Mouse (Mus musculus) CH12.LX (cell line): ENCODE data around the gene 2310003L06Rik. TPM values are rescaled to one million over a fixed set of nuclear protein-coding genes. Genes with fewer than 3 reads are reported as not detected.

Experiments
- DNase-seq: peaks from one replicate; pipeline ENCODE4 v3.0.0-alpha.2; 2013; ENCODE audit errors: extremely low read depth
- H3K27ac ChIP-seq: 2 replicates; pipeline ENCODE4 v1.5.1; 2012; ENCODE audit warnings: low read depth, mild to moderate bottlenecking, control low read depth, moderate library complexity; ENCODE audit not compliant: insufficient read depth
- H3K27me3 ChIP-seq: replicated peaks from 2 replicates; pipeline ENCODE3; 2012; ENCODE audit warnings: inconsistent platforms
- H3K36me3 ChIP-seq, 2 experiments: replicated peaks in 1 of 2; 2 replicates each; pipeline versions ENCODE3 to v1.6.1; 2012; ENCODE audit warnings: inconsistent platforms in 1 of 2, low read length in 1 of 2, mild to moderate bottlenecking in 1 of 2, mixed read lengths in 1 of 2, moderate library complexity in 1 of 2; ENCODE audit not compliant: control insufficient read depth in 1 of 2, insufficient read depth in 1 of 2
- H3K4me1 ChIP-seq, 2 experiments: 2 replicates each; pipeline ENCODE4 v1.6.1; 2012; ENCODE audit warnings: inconsistent platforms in 1 of 2, moderate library complexity in 1 of 2; ENCODE audit not compliant: insufficient read depth in 2 of 2, control insufficient read depth in 1 of 2
- H3K4me2 ChIP-seq: 2 replicates; pipeline ENCODE4 v1.6.1; 2012; ENCODE audit warnings: low read depth, mild to moderate bottlenecking, control low read depth; ENCODE audit not compliant: poor library complexity, insufficient read depth, severe bottlenecking
- H3K4me3 ChIP-seq, 3 experiments: fragments of 150-350 bp in 1 of 3; sonication (generic) in 1 of 3; replicated peaks in 1 of 3; 2 replicates each; pipeline versions ENCODE3 to v1.5.1; 2011 to 2012; ENCODE audit warnings: low read depth in 2 of 3, low read length in 2 of 3, mild to moderate bottlenecking in 2 of 3, moderate library complexity in 2 of 3, control low read depth in 1 of 3, improper control_type of control experiment in 1 of 3, inconsistent platforms in 1 of 3, mixed read lengths in 1 of 3; ENCODE audit not compliant: poor library complexity in 1 of 3
- H3K79me2 ChIP-seq: replicated peaks from 2 replicates; pipeline ENCODE4 v1.6.1; 2012; ENCODE audit warnings: mild to moderate bottlenecking, moderate library complexity; ENCODE audit not compliant: control insufficient read depth, poor library complexity, insufficient read depth, severe bottlenecking; ENCODE audit errors: extremely low read depth
- H3K9ac ChIP-seq: 2 replicates; pipeline ENCODE4 v1.6.1; 2012; ENCODE audit warnings: low read depth, mild to moderate bottlenecking, control low read depth, moderate library complexity; ENCODE audit not compliant: insufficient read depth
- H3K9me3 ChIP-seq: replicated peaks from 2 replicates; pipeline ENCODE3; 2012; ENCODE audit warnings: low read length, inconsistent platforms, mixed read lengths
- CHD2 ChIP-seq: IDR thresholded peaks from 2 replicates; pipeline ENCODE4 v1.6.1; 2011; ENCODE audit warnings: low read length, improper control_type of control experiment
- JUND ChIP-seq: conservative IDR thresholded peaks from 2 replicates; pipeline ENCODE4 v1.6.1; 2011; ENCODE audit warnings: low read depth, low read length, improper control_type of control experiment
- MAX ChIP-seq: IDR thresholded peaks from 2 replicates; pipeline ENCODE4 v1.6.1; 2011; ENCODE audit warnings: low read length, improper control_type of control experiment
- MAZ ChIP-seq: IDR thresholded peaks from 2 replicates; pipeline ENCODE4 v1.6.1; 2012; ENCODE audit warnings: low read depth, mild to moderate bottlenecking, inconsistent platforms, low read length, improper control_type of control experiment, moderate library complexity
- MEF2A ChIP-seq: IDR thresholded peaks from 2 replicates; pipeline ENCODE4 v1.6.1; 2014; ENCODE audit warnings: low read depth, mild to moderate bottlenecking, inconsistent platforms, low read length, improper control_type of control experiment, borderline replicate concordance
- PAX5 ChIP-seq: IDR thresholded peaks from 2 replicates; pipeline ENCODE4 v1.6.1; 2012; ENCODE audit warnings: low read length, inconsistent platforms, mixed read lengths
- POLR2A ChIP-seq: IDR thresholded peaks from 2 replicates; pipeline ENCODE4 v1.6.1; 2011; ENCODE audit warnings: low read depth, mild to moderate bottlenecking, improper control_type of control experiment, low read length
- TBP ChIP-seq: conservative IDR thresholded peaks from 2 replicates; pipeline ENCODE4 v1.6.1; 2011; ENCODE audit warnings: low read depth, low read length, improper control_type of control experiment
- TCF12 ChIP-seq: IDR thresholded peaks from 2 replicates; pipeline ENCODE4 v1.6.1; 2014; ENCODE audit warnings: low read depth, mild to moderate bottlenecking, inconsistent platforms, low read length, improper control_type of control experiment
- ZMIZ1 ChIP-seq: IDR thresholded peaks from 2 replicates; pipeline ENCODE4 v1.6.1; 2012; ENCODE audit warnings: low read depth, mild to moderate bottlenecking, inconsistent platforms, low read length, improper control_type of control experiment
- dilution Hi-C: fragments of 300-500 bp; cut with MboI; formaldehyde crosslinking; loops from 2 replicates; pipeline ENCODE4 v1.14.3; 2020; ENCODE audit warnings: low sequenced_read_pairs; ENCODE audit not compliant: extremely low pct_unique_long_range_greater_than_20kb, extremely low pct_ligation_motif_present
- in situ Hi-C: fragments of 300-500 bp; cut with MboI; formaldehyde crosslinking; loops from 3 replicates; pipeline ENCODE4 v1.14.3; 2019; ENCODE audit warnings: low sequenced_read_pairs, low pct_ligation_motif_present, low pct_unique_long_range_greater_than_20kb, mixed read lengths
- polyA plus RNA-seq: library from polyadenylated mRNA; unstranded; fragments of >175 nt; gene quantifications from 2 replicates; pipeline ENCODE4 v1.2.1, GENCODE M21; 2012; ENCODE audit warnings: low read depth; ENCODE audit not compliant: insufficient read length
- total RNA-seq, 2 experiments: library from RNA; depleted of rRNA; stranded (reverse); fragments of 300-350 nt in 1 of 2; fragments of >200 nt in 1 of 2; gene quantifications; 2 replicates each; pipeline ENCODE4 v1.2.3; 2012 to 2014

The 2310003L06Rik gene
- total and polyA plus RNA-seq, 3 experiments, result 0.32 TPM; not detected in 2

DNA sequence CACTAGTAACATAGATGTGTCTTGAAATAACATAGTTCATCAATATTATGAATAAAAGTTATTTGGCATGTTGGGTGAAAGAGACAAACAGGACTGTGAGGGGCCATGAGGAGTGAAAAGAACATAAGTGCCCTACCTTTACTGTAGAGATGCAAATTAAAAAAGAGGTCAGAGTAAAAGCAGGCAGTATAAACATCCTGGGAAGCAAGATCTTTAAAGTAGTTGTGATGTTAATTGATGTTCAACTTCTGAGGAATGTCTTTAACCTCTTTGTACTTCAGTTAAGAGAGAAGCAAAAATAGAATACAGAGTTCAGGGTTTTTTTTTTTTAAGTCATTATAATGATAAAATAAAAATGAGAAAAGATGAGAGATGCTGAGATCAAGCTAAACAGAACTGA lies 36.0 kb downstream of the 2310003L06Rik start:
- peaks cover 0 to 4% of the 10 kb centered on the region in 2 experiments; a peak in 1 of 4 replicates for H3K4me1 ChIP-seq
- no peaks in the 10 kb centered on the region for H3K9me3 ChIP-seq
- dilution Hi-C loops, result no loop called here
- H3K4me2 ChIP-seq, result no peak overlapping the region
- TF ChIP-seq TCF12 (no peak), POLR2A (no peak), ZMIZ1 (no peak), JUND (no peak), MEF2A (no peak), TBP (no peak), MAZ (no peak), CHD2 (no peak), PAX5 (no peak), MAX (no peak)
- TF ChIP-seq, all 38 proteins: peak for 0
- no peaks in the 10 kb centered on the region for H3K79me2 ChIP-seq
- H3K27me3 ChIP-seq, result no peaks in the 10 kb centered on the region
- H3K4me3 ChIP-seq, result no peak overlapping the region
- H3K36me3 ChIP-seq, result no peaks in the 10 kb centered on the region
- H3K9ac ChIP-seq, result no peak overlapping the region
- in situ Hi-C loops, result no loop called here
- H3K27ac ChIP-seq, result no peak overlapping the region
- DNase-seq, result no peak

Other genes starting within 250 kb of the 2310003L06Rik start
- gene Csn1s2a, start 194.9 kb upstream of the 2310003L06Rik start, total RNA-seq (2012; rRNA removed), result not detected in 2 replicates
- gene Csn1s2a, start 194.9 kb upstream of the 2310003L06Rik start, total RNA-seq (2014; rRNA removed), result not detected in 2 replicates
- gene Csn1s2a, start 194.9 kb upstream of the 2310003L06Rik start, polyA plus RNA-seq, result not detected in 2 replicates
- not detected in 2 replicates for gene Csn1s2b, start 161.4 kb upstream of the 2310003L06Rik start, total RNA-seq (2012; rRNA removed)
- gene Csn1s2b, start 161.4 kb upstream of the 2310003L06Rik start, total RNA-seq (2014; rRNA removed), result not detected in 2 replicates
- gene Csn1s2b, start 161.4 kb upstream of the 2310003L06Rik start, polyA plus RNA-seq, result not detected in 2 replicates
- gene Prr27, start 143.8 kb upstream of the 2310003L06Rik start, total RNA-seq (2012; rRNA removed), result not detected in 2 replicates
- gene Prr27, start 143.8 kb upstream of the 2310003L06Rik start, total RNA-seq (2014; rRNA removed), result not detected in 2 replicates
- gene Prr27, start 143.8 kb upstream of the 2310003L06Rik start, polyA plus RNA-seq, result not detected in 2 replicates
- gene Odam, start 84.4 kb upstream of the 2310003L06Rik start, total RNA-seq (2012; rRNA removed), result not detected in 2 replicates
- gene Odam, start 84.4 kb upstream of the 2310003L06Rik start, total RNA-seq (2014; rRNA removed), result not detected in 2 replicates
- not detected in 2 replicates for gene Odam, start 84.4 kb upstream of the 2310003L06Rik start, polyA plus RNA-seq
- gene Csn3, start 43.9 kb upstream of the 2310003L06Rik start, total RNA-seq (2012; rRNA removed), result 29.9 and 31.5 TPM in 2 replicates
- gene Csn3, start 43.9 kb upstream of the 2310003L06Rik start, total RNA-seq (2014; rRNA removed), result 13.3 and 16.4 TPM in 2 replicates
- 7.2 and 8.1 TPM in 2 replicates for gene Csn3, start 43.9 kb upstream of the 2310003L06Rik start, polyA plus RNA-seq
- not detected in 2 replicates for gene Gm28434, start 58 bp downstream of the 2310003L06Rik start, total RNA-seq (2012; rRNA removed)
- gene Gm28434, start 58 bp downstream of the 2310003L06Rik start, total RNA-seq (2014; rRNA removed), result not detected in 2 replicates
- not detected in 2 replicates for gene Gm28434, start 58 bp downstream of the 2310003L06Rik start, polyA plus RNA-seq
- gene Cabs1, start 10.0 kb downstream of the 2310003L06Rik start, total RNA-seq (2012; rRNA removed), result not detected in 2 replicates
- not detected in 2 replicates for gene Cabs1, start 10.0 kb downstream of the 2310003L06Rik start, total RNA-seq (2014; rRNA removed)
- gene Cabs1, start 10.0 kb downstream of the 2310003L06Rik start, polyA plus RNA-seq, result not detected in 2 replicates
- not detected in 2 replicates for gene Smr3a, start 33.1 kb downstream of the 2310003L06Rik start, total RNA-seq (2012; rRNA removed)
- not detected in 2 replicates for gene Smr3a, start 33.1 kb downstream of the 2310003L06Rik start, total RNA-seq (2014; rRNA removed)
- not detected in 2 replicates for gene Smr3a, start 33.1 kb downstream of the 2310003L06Rik start, polyA plus RNA-seq
- gene Smr2, start 117.1 kb downstream of the 2310003L06Rik start, total RNA-seq (2012; rRNA removed), result not detected in 2 replicates
- gene Smr2, start 117.1 kb downstream of the 2310003L06Rik start, total RNA-seq (2014; rRNA removed), result not detected in 2 replicates
- not detected in 2 replicates for gene Smr2, start 117.1 kb downstream of the 2310003L06Rik start, polyA plus RNA-seq
- gene Gm11116, start 142.1 kb downstream of the 2310003L06Rik start, total RNA-seq (2012; rRNA removed), result not detected in 2 replicates
- not detected in 2 replicates for gene Gm11116, start 142.1 kb downstream of the 2310003L06Rik start, total RNA-seq (2014; rRNA removed)
- gene Gm11116, start 142.1 kb downstream of the 2310003L06Rik start, polyA plus RNA-seq, result not detected in 2 replicates
- gene Gm11115, start 184.6 kb downstream of the 2310003L06Rik start, total RNA-seq (2012; rRNA removed), result not detected in 2 replicates
- not detected in 2 replicates for gene Gm11115, start 184.6 kb downstream of the 2310003L06Rik start, total RNA-seq (2014; rRNA removed)
- gene Gm11115, start 184.6 kb downstream of the 2310003L06Rik start, polyA plus RNA-seq, result not detected in 2 replicates